Mouse (Mus musculus): Measurements from ENCODE around the gene Rin3. TPM values are rescaled to one million over a fixed set of nuclear protein-coding genes. Genes with fewer than 3 reads are reported as not detected.

The Rin3 gene
- total RNA-seq (2021), result 1 to 10 TPM; 2.5 to 3.1 TPM

GRCm38 (mm10) chr12:102282763-102283482 lies at the start of gene Rin3:
Rin3 (plus strand) TSS chr12:102283048.
- DNase-seq (ENCODE audit: extremely low spot score in 1 of 2, low spot score in 1 of 2), result no peak

GRCm38 (mm10) chr12:102235551-102235950 lies 47.3 kb upstream of the Rin3 start:
- DNase-seq (ENCODE audit: extremely low spot score in 1 of 2, low spot score in 1 of 2), result no peak

GRCm38 (mm10) chr12:102236317-102236716 lies 46.5 kb upstream of the Rin3 start:
- DNase-seq (ENCODE audit: extremely low spot score in 1 of 2, low spot score in 1 of 2), result no peak

GRCm38 (mm10) chr12:102242076-102242722 lies 40.6 kb upstream of the Rin3 start:
- no peak for DNase-seq (ENCODE audit: extremely low spot score in 1 of 2, low spot score in 1 of 2)

GRCm38 (mm10) chr12:102243915-102244314 lies 38.9 kb upstream of the Rin3 start:
- no peak for DNase-seq (ENCODE audit: extremely low spot score in 1 of 2, low spot score in 1 of 2)

- DNase-seq (ENCODE audit: extremely low spot score in 1 of 2, low spot score in 1 of 2), result no peak
Measured at GRCm38 (mm10) chr12:102246226-102246625, 36.6 kb upstream of the Rin3 start.

GRCm38 (mm10) chr12:102248104-102248503 lies 34.7 kb upstream of the Rin3 start:
- DNase-seq (ENCODE audit: extremely low spot score in 1 of 2, low spot score in 1 of 2), result no peak

GRCm38 (mm10) chr12:102250316-102250715 lies 32.5 kb upstream of the Rin3 start:
- DNase-seq (ENCODE audit: extremely low spot score in 1 of 2, low spot score in 1 of 2), result no peak

GRCm38 (mm10) chr12:102251070-102251469 lies 31.8 kb upstream of the Rin3 start:
- DNase-seq (ENCODE audit: extremely low spot score in 1 of 2, low spot score in 1 of 2), result no peak

GRCm38 (mm10) chr12:102251985-102252384 lies 30.9 kb upstream of the Rin3 start:
- no peak for DNase-seq (ENCODE audit: extremely low spot score in 1 of 2, low spot score in 1 of 2)

GRCm38 (mm10) chr12:102252525-102252924 lies 30.3 kb upstream of the Rin3 start:
- no peak for DNase-seq (ENCODE audit: extremely low spot score in 1 of 2, low spot score in 1 of 2)

- no peak for DNase-seq (ENCODE audit: extremely low spot score in 1 of 2, low spot score in 1 of 2)
Measured at GRCm38 (mm10) chr12:102255012-102255411, 27.8 kb upstream of the Rin3 start.

GRCm38 (mm10) chr12:102258522-102259112 lies 24.2 kb upstream of the Rin3 start:
- no peak for DNase-seq (ENCODE audit: extremely low spot score in 1 of 2, low spot score in 1 of 2)

- DNase-seq (ENCODE audit: extremely low spot score in 1 of 2, low spot score in 1 of 2), result no peak
Measured at GRCm38 (mm10) chr12:102261933-102262396, 20.9 kb upstream of the Rin3 start.

GRCm38 (mm10) chr12:102262809-102263208 lies 20.0 kb upstream of the Rin3 start:
- no peak for DNase-seq (ENCODE audit: extremely low spot score in 1 of 2, low spot score in 1 of 2)

GRCm38 (mm10) chr12:102263249-102263648 lies 19.6 kb upstream of the Rin3 start:
- DNase-seq (ENCODE audit: extremely low spot score in 1 of 2, low spot score in 1 of 2), result no peak

- DNase-seq (ENCODE audit: extremely low spot score in 1 of 2, low spot score in 1 of 2), result no peak
Measured at GRCm38 (mm10) chr12:102266433-102266832, 16.4 kb upstream of the Rin3 start.

- no peak for DNase-seq (ENCODE audit: extremely low spot score in 1 of 2, low spot score in 1 of 2)
Measured at GRCm38 (mm10) chr12:102269144-102269543, 13.7 kb upstream of the Rin3 start.

- DNase-seq (ENCODE audit: extremely low spot score in 1 of 2, low spot score in 1 of 2), result no peak
Measured at GRCm38 (mm10) chr12:102270776-102271405, 12.0 kb upstream of the Rin3 start.

- DNase-seq (ENCODE audit: extremely low spot score in 1 of 2, low spot score in 1 of 2), result no peak
Measured at GRCm38 (mm10) chr12:102271447-102271846, 11.4 kb upstream of the Rin3 start.

- DNase-seq (ENCODE audit: extremely low spot score in 1 of 2, low spot score in 1 of 2), result no peak
Measured at GRCm38 (mm10) chr12:102275833-102276443, 6.9 kb upstream of the Rin3 start.

Data from layer of hippocampus, postnatal 25 days (tissue).